Mouse (Mus musculus) lung, postnatal 10 days (tissue): Measurements from ENCODE around the gene Gabbr1.

Source experiments
- DNase-seq: peaks from one replicate; pipeline ENCODE4 v3.0.0; 2021

Gene Gabbr1

DNA sequence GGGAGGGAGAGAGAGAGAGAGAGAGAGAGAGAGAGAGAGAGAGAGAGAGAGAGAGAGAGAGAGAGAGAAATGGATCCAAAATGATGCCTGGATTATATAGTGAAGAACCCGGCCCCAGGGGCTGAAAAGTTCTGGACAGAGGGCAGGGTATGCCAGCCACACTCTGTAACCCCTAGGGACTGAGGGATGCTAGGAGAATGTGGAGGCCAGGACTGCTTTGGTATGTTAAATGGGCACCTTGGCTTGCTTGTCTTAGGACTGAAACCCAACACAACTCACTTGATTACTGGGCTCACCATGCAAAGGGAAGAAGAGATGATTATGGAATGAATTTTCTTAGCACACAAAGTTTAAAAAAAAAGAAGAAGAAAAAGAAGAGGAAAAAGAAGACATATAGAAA is 32.4 kb downstream of the Gabbr1 start:
- DNase-seq = no peak

DNA sequence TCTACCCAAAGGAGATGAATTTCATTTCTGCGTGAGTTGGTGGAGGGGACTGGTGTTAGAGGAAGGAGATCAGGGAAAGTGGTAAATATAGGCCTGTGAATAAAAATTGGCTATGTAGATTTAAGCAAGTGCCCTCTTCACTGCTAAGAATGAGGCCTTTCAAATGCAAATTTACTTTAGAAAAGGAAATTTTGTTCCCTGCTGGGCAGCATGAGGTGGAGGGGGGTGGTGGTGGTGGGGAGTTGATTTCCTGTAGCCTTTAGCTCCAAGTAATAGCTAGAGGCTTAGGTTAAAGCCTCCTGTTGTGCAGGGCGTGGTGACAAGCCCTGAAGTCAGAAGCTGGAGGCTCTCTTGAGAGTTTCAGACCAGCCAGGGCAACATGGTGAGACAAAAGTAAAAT is 33.2 kb downstream of the Gabbr1 start:
- DNase-seq = no peak

DNA sequence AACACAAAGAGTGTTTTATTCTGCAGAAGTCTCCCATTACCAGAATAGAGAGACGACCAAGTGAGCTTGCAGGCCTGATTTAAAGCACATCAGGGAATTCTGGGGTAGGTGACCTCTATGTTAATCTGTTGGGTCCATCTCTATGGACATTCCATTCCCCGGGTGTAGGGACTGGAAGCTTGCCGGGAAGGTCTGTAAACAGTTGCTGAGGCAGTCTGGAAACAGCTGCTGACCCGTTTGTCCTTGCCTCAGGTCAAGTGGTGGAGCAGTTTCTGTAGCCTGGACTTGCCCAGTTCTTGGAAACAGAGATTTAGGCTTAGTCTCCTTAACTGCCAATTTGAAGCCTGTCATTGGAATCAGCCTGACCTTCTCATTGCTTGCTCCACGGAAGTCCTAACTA is 34.4 kb downstream of the Gabbr1 start:
- peak; percentile 67 for DNase-seq

DNA sequence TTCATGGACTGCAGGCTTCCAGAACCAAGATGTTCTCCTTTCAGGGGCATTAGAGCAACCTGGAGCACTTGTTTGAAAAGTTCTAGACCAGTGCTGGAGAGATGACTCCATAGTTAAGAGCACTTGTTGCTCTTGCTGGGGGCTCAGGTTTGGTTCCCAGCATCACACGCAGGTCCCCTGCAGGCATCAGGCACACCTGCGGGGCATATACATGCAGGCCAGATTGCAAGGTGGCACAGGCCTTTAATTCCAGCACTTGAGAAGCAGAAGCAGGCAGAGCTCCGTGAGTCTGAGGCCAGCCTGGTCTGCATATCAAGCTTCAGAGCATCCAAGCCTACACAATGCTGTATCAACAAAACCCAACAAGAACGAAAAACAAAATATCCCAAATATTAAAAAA is 35.9 kb downstream of the Gabbr1 start:
- no peak for DNase-seq

DNA sequence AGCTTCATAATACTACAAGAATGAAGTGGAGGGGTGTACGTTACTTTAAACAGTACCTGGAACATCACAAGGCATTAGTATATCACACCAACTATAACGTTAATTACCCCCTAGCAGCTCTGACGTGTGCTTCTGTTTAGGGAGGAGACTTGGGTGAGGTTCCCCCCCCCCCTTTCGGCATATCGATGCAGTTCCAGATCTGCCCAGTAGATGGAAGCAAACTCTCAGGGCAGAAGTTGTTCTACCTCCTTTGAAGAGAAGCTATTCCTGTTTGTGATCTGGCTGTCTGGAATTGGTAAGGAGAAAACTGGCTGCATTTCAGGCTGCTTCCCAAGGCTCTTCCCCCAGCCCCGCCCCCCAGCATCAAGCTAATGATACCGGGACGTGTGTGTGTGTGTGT is 37.6 kb downstream of the Gabbr1 start:
- peak; percentile 69 for DNase-seq

DNA sequence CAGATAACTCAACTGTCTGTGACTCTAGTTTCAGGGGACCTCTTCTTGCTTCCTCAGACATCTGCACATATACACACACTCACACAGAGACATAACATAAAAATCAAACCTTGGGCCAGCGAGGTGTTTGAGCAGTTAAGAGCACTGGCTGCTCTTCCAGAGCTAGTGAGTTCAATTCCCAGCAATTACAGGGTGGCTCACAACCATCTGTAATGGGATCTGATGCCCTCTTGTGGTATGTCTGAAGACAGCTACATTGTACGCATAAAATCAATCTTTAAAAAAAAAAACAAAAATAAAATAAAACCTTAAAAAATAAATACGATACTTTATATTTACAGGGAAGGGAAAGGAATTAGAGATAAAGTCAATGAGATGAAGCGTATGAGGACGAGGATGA is 38.9 kb downstream of the Gabbr1 start:
- no peak for DNase-seq

DNA sequence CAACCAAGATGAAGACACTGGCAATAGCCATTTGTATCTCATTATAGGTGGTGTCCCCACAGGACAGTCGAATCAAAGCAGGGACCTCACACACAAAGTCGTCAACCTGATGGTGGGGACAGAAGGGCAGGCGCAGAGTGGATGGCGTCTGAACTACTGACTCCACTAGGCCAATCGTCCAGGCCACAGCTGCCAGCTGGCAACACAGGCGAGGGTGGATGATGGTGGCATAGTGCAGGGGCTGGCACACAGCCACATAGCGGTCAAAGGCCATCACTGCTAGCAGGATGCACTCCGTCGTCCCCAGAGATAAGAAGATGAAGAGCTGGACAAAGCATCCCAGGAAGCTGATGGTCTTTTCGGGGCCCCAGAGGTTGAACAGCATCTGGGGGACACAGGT is 39.8 kb downstream of the Gabbr1 start:
- no peak for DNase-seq

DNA sequence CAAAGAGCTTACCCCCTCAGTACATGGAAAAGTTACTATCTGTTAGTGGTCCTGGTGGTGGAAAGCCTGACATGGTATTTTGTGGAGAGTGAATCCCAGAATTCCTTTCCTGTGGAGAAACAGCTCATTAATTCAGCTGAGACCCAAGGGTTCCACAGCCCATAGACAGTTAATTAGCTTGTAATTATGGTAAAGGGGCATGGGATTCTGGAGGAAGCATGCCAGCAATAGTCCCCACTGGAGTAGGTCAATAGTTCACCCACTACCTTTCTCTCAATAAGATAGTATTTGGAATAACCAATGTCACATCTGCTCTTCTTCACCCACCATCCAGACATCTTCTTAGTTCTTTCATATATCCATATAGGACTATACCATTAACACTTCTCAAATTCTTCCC is 42.6 kb downstream of the Gabbr1 start, which contains the start of gene Olfr90:
TSS of gene Olfr90 (minus strand) at position 101 of the 400 bp plus-strand sequence.
- DNase-seq = no peak

DNA sequence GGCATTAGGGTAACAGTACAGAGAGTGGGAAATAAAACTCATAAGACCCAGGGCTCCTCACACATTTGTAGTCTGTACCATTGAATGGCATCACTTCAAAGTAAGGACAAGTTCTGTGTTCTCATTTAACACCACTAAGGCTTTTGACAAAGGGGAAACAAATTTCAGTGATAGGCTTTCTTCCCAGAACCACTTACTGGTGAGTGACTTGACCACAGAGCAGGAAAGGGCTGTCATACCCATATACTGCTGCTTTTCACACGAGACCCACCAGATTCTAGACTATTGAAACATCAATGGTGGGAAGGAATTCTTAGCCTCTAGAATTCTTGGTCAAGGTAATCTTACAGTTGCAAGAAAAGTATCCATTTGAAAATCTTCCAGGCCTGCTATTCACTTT is 46.4 kb downstream of the Gabbr1 start:
- DNase-seq = no peak

DNA sequence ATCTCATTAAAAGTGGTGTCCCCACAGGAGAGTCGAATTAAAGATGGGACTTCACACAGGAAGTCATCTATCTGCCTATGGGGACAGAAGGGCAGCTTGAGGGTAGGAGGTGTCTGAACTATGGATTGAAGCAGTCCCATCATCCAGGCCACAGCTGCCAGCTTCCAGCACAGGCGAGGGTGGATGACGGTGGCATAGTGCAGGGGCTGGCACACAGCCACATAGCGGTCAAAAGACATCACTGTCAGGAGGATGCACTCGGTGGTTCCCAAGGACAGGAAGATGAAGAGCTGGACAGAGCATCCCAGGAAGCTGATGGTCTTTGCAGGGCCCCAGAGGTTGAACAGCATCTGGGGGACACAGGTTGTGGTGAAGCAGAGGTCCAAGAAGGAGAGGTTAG is 47.5 kb downstream of the Gabbr1 start:
- no peak for DNase-seq

DNA sequence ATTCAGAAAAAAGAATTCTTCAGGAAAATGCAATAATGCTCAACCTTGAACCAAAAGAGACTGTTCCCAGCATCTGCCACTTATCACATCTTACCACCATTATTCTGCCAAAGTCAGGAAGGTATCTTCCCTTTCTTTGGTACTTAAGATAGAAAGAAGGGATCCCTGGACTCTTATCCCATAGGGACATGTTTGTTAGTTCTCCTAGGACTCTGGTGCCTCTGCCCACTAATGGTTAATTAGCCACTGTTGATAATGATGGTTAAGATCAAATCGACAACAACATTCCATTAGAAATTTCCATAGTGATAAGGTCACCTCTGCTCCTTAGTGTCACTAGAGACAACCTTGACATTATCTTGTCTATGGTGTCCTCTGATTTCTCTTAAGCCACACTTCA is 52.4 kb downstream of the Gabbr1 start, which contains the start of gene Olfr91:
TSS of gene Olfr91 (minus strand) at position 101 of the 400 bp plus-strand sequence.
- DNase-seq = no peak

DNA sequence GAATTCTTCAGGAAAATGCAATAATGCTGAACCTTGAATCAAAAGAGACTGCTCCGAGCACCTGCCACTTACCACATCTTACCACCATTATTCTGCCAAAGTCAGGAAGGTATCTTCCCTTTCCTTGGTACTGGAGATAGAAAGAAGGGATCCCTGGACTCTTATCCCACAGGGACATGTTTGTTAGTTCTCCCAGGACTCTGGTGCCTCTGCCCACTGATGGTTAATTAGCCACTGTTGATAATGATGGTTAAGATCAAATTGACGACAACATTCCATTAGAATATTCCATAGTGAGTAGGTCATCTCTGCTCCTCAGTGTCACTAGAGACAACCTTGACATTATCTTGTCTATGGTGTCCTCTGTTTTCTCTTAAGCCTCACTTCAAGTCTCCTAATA is 74.2 kb downstream of the Gabbr1 start, which contains the start of gene Olfr92:
TSS of gene Olfr92 (minus strand) at position 101 of the 400 bp plus-strand sequence.
- DNase-seq = no peak
